Mouse (Mus musculus) hindbrain, embryonic 15.5 days (tissue): ENCODE measurements at regions not wholly inside any gene's neighbourhood (a gene's known extent, or its start where the extent isn't known, plus 50 kb on each side); places are given as distances from the start of the nearest gene placed in this dataset.

ENCODE experiments used
- ATAC-seq: fragments of 200-750 bp; cut with Nextera tagmentation; 2 replicates; pipeline ENCODE4 v1.8.0; 2017; ENCODE audit warnings: low read depth, moderate number of reproducible peaks, moderate TSS enrichment; ENCODE audit not compliant: low FRiP score
- H3K27ac ChIP-seq: fragments of 300-500 bp; sonication (generic); replicated peaks from 2 replicates; pipeline ENCODE4 v1.5.1; 2015; ENCODE audit warnings: mild to moderate bottlenecking, inconsistent platforms
- H3K27me3 ChIP-seq: fragments of 300-500 bp; sonication (generic); 2 replicates; pipeline ENCODE4 v1.6.1; 2015; ENCODE audit warnings: control low read depth, inconsistent platforms
- H3K36me3 ChIP-seq: fragments of 300-500 bp; sonication (generic); 2 replicates; pipeline ENCODE4 v1.6.1; 2015; ENCODE audit warnings: control low read depth, inconsistent platforms
- H3K4me1 ChIP-seq: fragments of 300-500 bp; sonication (generic); replicated peaks from 2 replicates; pipeline ENCODE4 v1.6.1; 2015; ENCODE audit warnings: control low read depth, inconsistent platforms
- H3K4me2 ChIP-seq: fragments of 300-500 bp; sonication (generic); 2 replicates; pipeline ENCODE4 v1.6.1; 2015; ENCODE audit warnings: moderate library complexity, mild to moderate bottlenecking, inconsistent platforms
- H3K4me3 ChIP-seq: fragments of 300-500 bp; sonication (generic); 2 replicates; pipeline ENCODE4 v1.5.1; 2015; ENCODE audit warnings: mild to moderate bottlenecking, inconsistent platforms
- H3K9ac ChIP-seq: fragments of 300-500 bp; sonication (generic); 2 replicates; pipeline ENCODE4 v1.6.1; 2015; ENCODE audit warnings: inconsistent platforms
- H3K9me3 ChIP-seq: fragments of 300-500 bp; sonication (generic); 2 replicates; pipeline ENCODE4 v1.6.1; 2016; ENCODE audit warnings: control low read depth, inconsistent platforms
- WGBS: fragments of 180-500 bp; shearing (Covaris S2); methylation state at CpG from one replicate; pipeline ENCODE4 v1.1.7; 2015; 5-methylcytosine and 5-hydroxymethylcytosine counted together

DNA sequence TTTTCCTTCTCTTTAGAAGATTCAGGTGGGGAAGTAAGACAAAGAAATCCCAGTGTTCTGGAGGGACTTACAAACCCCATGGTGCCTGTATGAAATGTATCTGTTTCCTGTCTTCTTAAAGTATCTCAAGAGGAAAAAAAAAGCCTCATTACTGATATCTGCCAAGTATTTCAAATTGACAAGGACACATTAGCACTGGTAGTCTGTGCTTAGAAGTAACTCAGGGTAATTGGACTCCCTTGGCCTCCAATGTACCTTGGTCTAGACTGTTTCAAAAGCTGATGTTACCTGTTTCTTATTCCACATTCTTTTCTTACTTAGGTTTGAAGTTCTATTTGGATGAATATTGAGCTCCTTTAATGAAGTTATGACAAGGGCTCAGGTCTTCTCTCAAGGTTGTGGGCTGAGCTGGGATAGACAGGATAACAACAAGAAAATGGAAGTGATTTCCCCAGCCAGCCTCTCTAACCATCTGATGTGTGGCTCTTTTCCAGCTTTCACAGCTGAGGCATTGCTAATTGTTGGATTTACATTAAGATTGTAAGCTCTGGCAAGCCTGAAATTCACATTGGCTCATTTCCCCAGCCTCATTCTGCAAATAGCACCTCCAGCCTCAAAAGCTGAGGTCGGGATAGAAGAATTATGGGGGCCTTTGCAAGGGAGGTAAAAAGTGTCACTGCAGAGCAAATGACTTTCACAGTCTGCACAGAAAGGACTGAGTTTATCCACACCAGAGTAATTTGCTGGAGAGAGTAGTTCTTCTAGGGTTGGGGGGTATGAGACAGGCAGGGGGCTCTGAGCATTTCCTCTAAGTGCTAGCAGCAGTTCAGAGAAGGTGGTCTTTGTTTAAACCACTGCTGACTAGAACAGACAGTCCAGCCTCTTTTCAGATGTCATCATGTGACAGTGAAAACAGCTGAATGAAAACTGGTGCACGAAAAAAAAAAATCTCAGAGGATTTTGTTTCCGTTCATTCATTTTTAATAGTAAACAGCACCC is 292.3 kb upstream of the Nbea start:
- H3K9me3 ChIP-seq: no peaks in the 10 kb centered on the region
- no peak for ATAC-seq
- H3K27ac ChIP-seq: peak overlapping the region; percentile 59
- no peak overlapping the region for H3K9ac ChIP-seq
- no peaks in the 10 kb centered on the region for H3K27me3 ChIP-seq
- no peak overlapping the region for H3K4me3 ChIP-seq
- peaks cover 17% of the 10 kb centered on the region for H3K4me1 ChIP-seq
- no peak overlapping the region for H3K4me2 ChIP-seq
- WGBS: 33% methylated on average over 3 of the region's 3 CpGs
- no peaks in the 10 kb centered on the region for H3K36me3 ChIP-seq

DNA sequence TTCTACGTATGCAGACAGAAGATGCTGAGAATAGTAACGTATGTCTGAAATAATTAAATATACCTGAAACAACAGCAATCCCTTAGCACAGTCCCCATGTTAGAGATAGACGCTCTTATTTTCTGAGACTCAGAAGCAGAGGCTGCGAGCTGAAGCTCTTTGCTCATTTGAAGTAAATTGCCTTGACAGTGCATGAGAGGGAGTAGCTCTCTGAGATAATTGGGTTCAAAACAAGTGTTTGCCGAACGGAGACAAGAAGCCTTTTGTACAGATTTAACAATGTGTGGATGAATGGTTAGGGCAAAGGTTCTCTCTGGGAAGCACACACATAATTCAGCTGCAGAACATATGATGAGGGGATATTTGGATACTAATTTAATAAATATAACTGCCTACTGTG is 289.1 kb upstream of the Nbea start:
- Histone ChIP-seq H3K4me3 (no peak overlapping the region), H3K4me1 (peaks cover 17% of the 10 kb centered on the region), H3K4me2 (no peak overlapping the region), H3K9me3 (no peaks in the 10 kb centered on the region), H3K27ac (no peak overlapping the region), H3K9ac (no peak overlapping the region), H3K36me3 (no peaks in the 10 kb centered on the region), H3K27me3 (no peaks in the 10 kb centered on the region)
- ATAC-seq: no peak
- WGBS: 32% methylated on average over 6 of the region's 6 CpGs

- WGBS: 41% methylated on average over 5 of the region's 5 CpGs
- H3K27ac ChIP-seq: no peak overlapping the region
These were observed 288.3 kb upstream of the Nbea start for GRCm38 (mm10) chr3:56471823-56472222.

DNA sequence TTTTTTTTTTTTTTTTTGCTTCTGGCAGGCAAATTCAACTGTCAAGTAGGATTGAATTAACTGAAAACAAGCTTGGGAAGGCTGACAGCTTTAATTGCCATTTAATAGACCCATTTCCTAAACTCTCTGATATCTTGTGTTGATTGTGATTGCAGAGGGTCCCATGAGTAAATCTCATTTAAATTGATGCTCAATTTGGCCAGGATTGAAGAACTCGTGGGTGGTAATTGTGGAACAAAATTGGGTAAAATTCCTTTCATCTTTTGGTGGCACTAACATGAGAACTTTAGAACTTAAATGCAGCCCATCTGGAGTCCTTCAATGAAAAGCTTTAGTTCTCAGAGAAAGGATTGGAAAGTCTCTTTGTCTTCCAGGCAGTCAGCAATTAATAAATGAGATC is 287.7 kb upstream of the Nbea start:
- 17% methylated on average over 1 of the region's 1 CpGs for WGBS
- no peak overlapping the region for H3K4me3 ChIP-seq
- no peak overlapping the region for H3K4me2 ChIP-seq
- H3K9me3 ChIP-seq: no peaks in the 10 kb centered on the region
- no peak for ATAC-seq
- peaks cover 16% of the 10 kb centered on the region for H3K4me1 ChIP-seq
- no peak overlapping the region for H3K9ac ChIP-seq
- H3K36me3 ChIP-seq: no peaks in the 10 kb centered on the region
- no peak overlapping the region for H3K27ac ChIP-seq
- no peaks in the 10 kb centered on the region for H3K27me3 ChIP-seq

More at GRCm38 (mm10) chr3:56471823-56472222, 288.3 kb upstream of the Nbea start:
- no peak for ATAC-seq
- no peaks in the 10 kb centered on the region for H3K27me3 ChIP-seq
- peaks cover 17% of the 10 kb centered on the region for H3K4me1 ChIP-seq
- H3K9me3 ChIP-seq: no peaks in the 10 kb centered on the region
- H3K4me3 ChIP-seq: no peak overlapping the region
- no peak overlapping the region for H3K4me2 ChIP-seq
- no peaks in the 10 kb centered on the region for H3K36me3 ChIP-seq
- H3K9ac ChIP-seq: no peak overlapping the region

- no peak overlapping the region for H3K4me3 ChIP-seq
- no peaks in the 10 kb centered on the region for H3K36me3 ChIP-seq
- no peak for ATAC-seq
- no peak overlapping the region for H3K9ac ChIP-seq
- 41% methylated on average over 4 of the region's 4 CpGs for WGBS
- no peak overlapping the region for H3K4me2 ChIP-seq
- peaks cover 6% of the 10 kb centered on the region for H3K4me1 ChIP-seq
- no peaks in the 10 kb centered on the region for H3K27me3 ChIP-seq
- H3K27ac ChIP-seq: no peak overlapping the region
- no peaks in the 10 kb centered on the region for H3K9me3 ChIP-seq
These were observed 274.1 kb upstream of the Nbea start for GRCm38 (mm10) chr3:56457625-56458024.

DNA sequence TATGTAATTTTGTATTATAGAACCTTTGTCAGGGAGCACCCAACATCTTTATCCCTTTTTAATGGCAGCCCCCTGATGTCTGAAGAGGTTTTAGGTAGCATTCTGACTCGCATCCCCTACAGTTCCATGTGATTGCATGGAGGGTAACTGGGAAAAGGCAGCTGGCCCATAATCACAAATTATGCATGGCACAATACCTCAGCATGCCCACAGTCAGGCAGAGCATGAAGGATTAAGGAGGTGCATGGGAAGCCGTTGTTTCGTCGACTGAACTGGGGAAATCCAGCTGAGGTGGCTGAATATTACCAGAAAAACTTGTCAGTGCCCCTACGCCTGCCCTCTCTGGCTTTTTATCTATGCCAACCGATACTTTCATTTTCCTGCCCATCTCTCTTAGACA is 272.8 kb upstream of the Nbea start:
- WGBS: 33% methylated on average over 6 of the region's 6 CpGs
- Histone ChIP-seq H3K4me2 (no peak overlapping the region), H3K4me1 (peaks cover 6% of the 10 kb centered on the region), H3K27ac (no peak overlapping the region), H3K4me3 (no peak overlapping the region), H3K9me3 (no peaks in the 10 kb centered on the region), H3K27me3 (no peaks in the 10 kb centered on the region), H3K36me3 (no peaks in the 10 kb centered on the region), H3K9ac (no peak overlapping the region)
- ATAC-seq: no peak

DNA sequence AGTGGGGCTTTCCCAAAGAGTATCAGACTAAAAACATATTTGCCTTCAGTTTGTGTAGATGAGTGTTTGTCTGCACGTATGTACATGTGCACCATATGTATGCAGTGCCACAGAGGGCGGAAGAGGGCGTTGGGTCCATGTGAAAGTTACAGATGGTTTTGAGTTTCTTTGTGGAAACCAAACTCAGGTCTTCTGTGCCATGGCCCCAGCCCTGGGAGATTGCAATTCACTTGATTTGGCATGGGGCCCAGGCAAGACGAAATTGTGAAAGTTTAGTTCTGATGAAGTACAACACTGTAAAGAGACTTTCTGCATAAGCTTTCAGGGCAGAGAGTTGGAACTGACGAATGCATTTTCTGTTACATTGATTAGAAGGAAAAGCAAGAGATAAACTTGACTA is 255.4 kb upstream of the Nbea start:
- no peaks in the 10 kb centered on the region for H3K9me3 ChIP-seq
- no peak overlapping the region for H3K9ac ChIP-seq
- 79% methylated on average over 5 of the region's 5 CpGs for WGBS
- H3K4me2 ChIP-seq: no peak overlapping the region
- no peaks in the 10 kb centered on the region for H3K36me3 ChIP-seq
- no peaks in the 10 kb centered on the region for H3K27me3 ChIP-seq
- peaks cover 18% of the 10 kb centered on the region for H3K4me1 ChIP-seq
- H3K27ac ChIP-seq: no peak overlapping the region; the same call in 1 of the 2 replicates
- ATAC-seq: no peak
- H3K4me3 ChIP-seq: no peak overlapping the region

- ATAC-seq: peak; percentile 78; the same call in 1 of the 2 replicates
- WGBS: 34% methylated on average over 12 of the region's 12 CpGs
- H3K4me2 ChIP-seq: peak overlapping the region; percentile 24; the same call in 1 of the 2 replicates
These were observed 254.7 kb upstream of the Nbea start for GRCm38 (mm10) chr3:56438020-56438747.

DNA sequence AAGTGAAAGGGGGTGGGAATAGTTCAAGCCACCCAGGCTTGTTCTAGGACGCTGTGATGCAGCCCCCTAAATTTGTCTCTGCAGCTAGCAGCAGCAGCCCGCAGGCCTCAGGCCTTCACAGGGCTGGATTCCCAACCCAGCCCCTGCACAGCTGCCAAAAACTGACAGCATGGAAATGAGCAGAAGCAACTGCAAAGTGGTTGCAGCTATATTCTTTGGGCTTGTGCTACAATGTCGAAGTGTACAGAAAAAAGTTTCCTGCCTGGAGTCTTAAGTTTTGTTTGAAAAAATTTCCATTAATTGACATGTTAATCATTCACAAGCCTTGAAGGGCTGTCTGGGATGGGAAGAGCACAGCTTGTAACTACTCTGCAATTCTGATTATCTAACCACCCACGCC is 253.6 kb upstream of the Nbea start:
- H3K4me3 ChIP-seq: no peak overlapping the region
- no peaks in the 10 kb centered on the region for H3K36me3 ChIP-seq
- no peaks in the 10 kb centered on the region for H3K27me3 ChIP-seq
- no peaks in the 10 kb centered on the region for H3K9me3 ChIP-seq
- peak; percentile 59; the same call in 1 of the 2 replicates for ATAC-seq
- peaks cover 18% of the 10 kb centered on the region for H3K4me1 ChIP-seq
- 18% methylated on average over 4 of the region's 4 CpGs for WGBS
- H3K4me2 ChIP-seq: no peak overlapping the region
- no peak overlapping the region for H3K27ac ChIP-seq
- H3K9ac ChIP-seq: no peak overlapping the region

More at GRCm38 (mm10) chr3:56438020-56438747, 254.7 kb upstream of the Nbea start:
- Histone ChIP-seq H3K4me1 (peaks cover 18% of the 10 kb centered on the region), H3K9ac (no peak overlapping the region), H3K9me3 (no peaks in the 10 kb centered on the region), H3K27ac (0 out of 2 replicates have a peak overlapping the region, but pooled peaks have one; percentile 43), H3K4me3 (no peak overlapping the region), H3K36me3 (no peaks in the 10 kb centered on the region), H3K27me3 (no peaks in the 10 kb centered on the region)

GRCm38 (mm10) chr3:56433495-56433894 is 250.0 kb upstream of the Nbea start:
- ATAC-seq: no peak

DNA sequence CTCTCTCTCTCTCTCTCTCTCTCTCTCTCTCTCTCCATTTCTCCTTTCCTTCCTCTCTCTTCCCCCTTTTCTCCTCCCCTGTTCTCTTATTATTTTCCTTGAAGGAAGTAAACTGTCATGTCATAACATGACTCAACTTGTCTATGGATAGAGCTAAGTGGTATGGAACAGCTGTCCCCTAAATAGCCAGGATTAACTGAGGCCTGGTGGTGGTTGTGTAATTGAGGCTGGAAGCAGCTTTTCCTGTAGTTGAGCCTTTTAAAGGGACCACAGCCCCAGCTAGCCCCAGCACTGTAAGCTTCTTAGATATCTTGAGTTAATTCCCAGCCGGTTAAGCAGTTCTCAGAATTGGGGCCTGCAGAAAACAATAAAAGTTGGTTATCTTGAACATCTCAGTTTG is 243.7 kb upstream of the Nbea start:
- Histone ChIP-seq H3K27ac (no peak overlapping the region), H3K9ac (no peak overlapping the region), H3K4me3 (no peak overlapping the region), H3K9me3 (no peaks in the 10 kb centered on the region), H3K36me3 (no peaks in the 10 kb centered on the region), H3K4me1 (no peaks in the 10 kb centered on the region), H3K4me2 (no peak overlapping the region), H3K27me3 (no peaks in the 10 kb centered on the region)
- 94% methylated on average over 1 of the region's 1 CpGs for WGBS
- no peak for ATAC-seq

More at GRCm38 (mm10) chr3:56433495-56433894, 250.0 kb upstream of the Nbea start:
- Histone ChIP-seq H3K4me3 (no peak overlapping the region), H3K27me3 (no peaks in the 10 kb centered on the region), H3K9me3 (no peaks in the 10 kb centered on the region), H3K4me2 (no peak overlapping the region), H3K36me3 (no peaks in the 10 kb centered on the region), H3K9ac (no peak overlapping the region), H3K4me1 (peaks cover 13% of the 10 kb centered on the region), H3K27ac (no peak overlapping the region)
- WGBS: 63% methylated on average over 1 of the region's 1 CpGs
